Mouse (Mus musculus): ENCODE results near the gene Gm7075. TPM values are rescaled to one million over a fixed set of nuclear protein-coding genes. Genes with fewer than 3 reads are reported as not detected.

The Gm7075 gene
- polyA plus RNA-seq, 1 experiment from 2014 or later = not detected

DNA sequence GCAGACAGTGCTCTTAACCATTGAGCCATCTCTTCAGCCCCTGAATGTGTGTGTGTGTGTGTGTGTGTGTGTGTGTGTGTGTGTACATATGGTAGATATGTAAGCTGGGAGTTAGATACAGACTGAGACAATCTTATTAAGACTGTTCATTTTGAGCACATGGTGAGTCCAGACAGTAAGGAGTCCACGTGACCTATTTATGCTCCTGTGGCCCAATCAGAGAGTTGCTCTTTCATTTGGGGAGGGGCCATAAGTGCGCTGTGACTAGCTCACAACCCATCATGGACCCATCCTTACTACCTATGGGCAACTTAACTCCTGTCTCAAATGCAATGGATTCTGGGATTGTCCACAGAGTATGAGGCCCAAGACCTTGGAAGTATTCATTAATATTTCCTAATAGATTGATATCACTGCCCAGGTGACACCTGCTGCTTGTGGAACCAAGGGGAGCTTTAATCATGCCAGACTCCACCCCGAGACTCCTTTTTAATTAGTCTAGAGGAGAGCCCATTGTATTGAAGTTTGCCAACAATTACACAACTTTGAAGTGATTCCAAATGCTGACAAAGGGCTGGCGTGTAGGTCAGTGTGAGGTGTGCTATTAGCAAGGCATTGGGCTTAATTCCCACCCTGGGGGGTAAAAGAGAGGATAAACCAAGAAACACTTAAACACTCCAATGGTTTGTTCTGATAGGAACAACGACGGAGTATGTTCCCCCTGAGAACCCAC is 42.5 kb downstream of the Gm7075 start:
- Histone ChIP-seq H3K4me1 (ENCODE audit: control insufficient read depth, insufficient read depth, low read length) (peaks cover 6% of the 10 kb centered on the region), H3K27me3 (ENCODE audit: control insufficient read depth, insufficient read depth, low read length) (no peaks in the 10 kb centered on the region), H3K27ac (ENCODE audit: low read length) (no peak overlapping the region), H3K9me3 (replicated peaks; ENCODE audit: control insufficient read depth, low read length) (no peaks in the 10 kb centered on the region), H3K36me3 (ENCODE audit: control insufficient read depth, insufficient read depth) (no peaks in the 10 kb centered on the region), H3K9ac (ENCODE audit: low read length) (no peak overlapping the region), H3K4me2 (ENCODE audit: low read depth, low read length) (no peak overlapping the region), H3K4me3 (ENCODE audit: low read length) (no peak overlapping the region)
- ATAC-seq (replicated peaks; ENCODE audit: extremely low read depth, insufficient read depth, low FRiP score) = no peak
- WGBS = 68% methylated on average over 6 of the region's 6 CpGs

DNA sequence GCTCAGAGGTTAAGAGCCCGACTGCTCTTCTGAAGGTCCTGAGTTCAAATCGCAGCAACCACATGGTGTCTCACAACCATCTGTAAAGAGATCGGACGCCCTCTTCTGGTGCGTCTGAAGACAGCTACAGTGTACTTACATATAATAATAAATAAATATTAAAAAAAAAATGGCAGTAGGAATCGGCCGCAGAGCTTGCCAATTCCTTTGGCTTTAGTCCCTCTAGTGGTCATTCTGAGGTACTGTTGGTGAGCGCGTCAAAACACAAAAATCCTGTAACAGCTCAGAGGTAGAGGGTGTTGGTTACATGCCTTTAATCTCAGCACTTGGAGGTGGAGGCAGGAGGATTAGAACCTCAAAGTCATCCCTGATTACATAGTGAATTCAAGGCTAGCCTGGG is 44.1 kb downstream of the Gm7075 start:
- H3K9me3 ChIP-seq (replicated peaks; ENCODE audit: control insufficient read depth, low read length) = no peaks in the 10 kb centered on the region
- no peak overlapping the region for H3K4me2 ChIP-seq (ENCODE audit: low read depth, low read length)
- H3K4me3 ChIP-seq (ENCODE audit: low read length) = no peak overlapping the region
- H3K9ac ChIP-seq (ENCODE audit: low read length) = no peak overlapping the region
- no peak overlapping the region for H3K27ac ChIP-seq (ENCODE audit: low read length)
- H3K36me3 ChIP-seq (ENCODE audit: control insufficient read depth, insufficient read depth) = no peaks in the 10 kb centered on the region
- peaks cover 6% of the 10 kb centered on the region for H3K4me1 ChIP-seq (ENCODE audit: control insufficient read depth, insufficient read depth, low read length)
- ATAC-seq (replicated peaks; ENCODE audit: extremely low read depth, insufficient read depth, low FRiP score) = no peak
- H3K27me3 ChIP-seq (ENCODE audit: control insufficient read depth, insufficient read depth, low read length) = no peaks in the 10 kb centered on the region
- 16% methylated on average over 9 of the region's 9 CpGs for WGBS

DNA sequence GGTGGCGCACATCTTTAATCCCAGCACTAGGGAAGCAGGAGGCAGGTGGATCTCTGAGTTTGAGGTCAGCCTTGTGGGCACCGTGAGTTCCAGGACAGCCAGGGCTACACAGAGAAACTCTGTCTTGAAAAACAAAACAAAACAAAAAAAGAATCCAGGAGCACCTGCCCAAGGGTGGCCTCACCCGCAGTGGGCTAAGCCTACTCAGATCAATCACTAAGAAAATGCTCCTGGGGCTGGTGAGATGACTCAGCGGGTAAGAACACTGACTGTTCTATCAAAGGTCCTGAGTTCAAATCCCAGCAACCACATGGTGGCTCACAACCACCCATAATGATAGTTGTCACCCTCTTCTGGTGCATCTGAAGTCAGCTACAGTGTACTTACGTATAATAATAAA is 45.3 kb downstream of the Gm7075 start:
- no peak for ATAC-seq (replicated peaks; ENCODE audit: extremely low read depth, insufficient read depth, low FRiP score)

More for the DNA sequence above, 45.3 kb downstream of the Gm7075 start:
- WGBS = 86% methylated on average over 5 of the region's 5 CpGs
- H3K4me3 ChIP-seq (ENCODE audit: low read length) = no peak overlapping the region
- no peak overlapping the region for H3K27ac ChIP-seq (ENCODE audit: low read length)
- H3K36me3 ChIP-seq (ENCODE audit: control insufficient read depth, insufficient read depth) = no peaks in the 10 kb centered on the region
- no peaks in the 10 kb centered on the region for H3K4me1 ChIP-seq (ENCODE audit: control insufficient read depth, insufficient read depth, low read length)
- no peaks in the 10 kb centered on the region for H3K9me3 ChIP-seq (replicated peaks; ENCODE audit: control insufficient read depth, low read length)
- H3K27me3 ChIP-seq (ENCODE audit: control insufficient read depth, insufficient read depth, low read length) = no peaks in the 10 kb centered on the region
- no peak overlapping the region for H3K4me2 ChIP-seq (ENCODE audit: low read depth, low read length)
- no peak overlapping the region for H3K9ac ChIP-seq (ENCODE audit: low read length)

Other genes with a start within 250 kb of the Gm7075 start
- gene Mypn, start 217.8 kb downstream of the Gm7075 start, polyA plus RNA-seq (2015; fragmentation: Nextera tagmentation; extraction: Ambion mirVana) = 12.3 and 14.4 TPM in 2 replicates
- 37.4 and 38.5 TPM in 2 replicates for gene Herc4, start 178.0 kb downstream of the Gm7075 start, polyA plus RNA-seq (2015; fragmentation: Nextera tagmentation; extraction: Ambion mirVana)
- 2.6 and 2.7 TPM in 2 replicates for gene Sirt1, start 40.1 kb downstream of the Gm7075 start, polyA plus RNA-seq (2015; fragmentation: Nextera tagmentation; extraction: Ambion mirVana)
- 6.6 and 7.5 TPM in 2 replicates for gene Dnajc12, start 39.3 kb downstream of the Gm7075 start, polyA plus RNA-seq (2015; fragmentation: Nextera tagmentation; extraction: Ambion mirVana)
- gene Ctnna3, start 8.3 kb upstream of the Gm7075 start, polyA plus RNA-seq (2015; fragmentation: Nextera tagmentation; extraction: Ambion mirVana) = 27.6 and 29.1 TPM in 2 replicates

Measured in heart, embryonic 16.5 days (tissue).